Comparison of ENCODE assay signal across 13 mouse cellular contexts in the genomic region with DNA sequence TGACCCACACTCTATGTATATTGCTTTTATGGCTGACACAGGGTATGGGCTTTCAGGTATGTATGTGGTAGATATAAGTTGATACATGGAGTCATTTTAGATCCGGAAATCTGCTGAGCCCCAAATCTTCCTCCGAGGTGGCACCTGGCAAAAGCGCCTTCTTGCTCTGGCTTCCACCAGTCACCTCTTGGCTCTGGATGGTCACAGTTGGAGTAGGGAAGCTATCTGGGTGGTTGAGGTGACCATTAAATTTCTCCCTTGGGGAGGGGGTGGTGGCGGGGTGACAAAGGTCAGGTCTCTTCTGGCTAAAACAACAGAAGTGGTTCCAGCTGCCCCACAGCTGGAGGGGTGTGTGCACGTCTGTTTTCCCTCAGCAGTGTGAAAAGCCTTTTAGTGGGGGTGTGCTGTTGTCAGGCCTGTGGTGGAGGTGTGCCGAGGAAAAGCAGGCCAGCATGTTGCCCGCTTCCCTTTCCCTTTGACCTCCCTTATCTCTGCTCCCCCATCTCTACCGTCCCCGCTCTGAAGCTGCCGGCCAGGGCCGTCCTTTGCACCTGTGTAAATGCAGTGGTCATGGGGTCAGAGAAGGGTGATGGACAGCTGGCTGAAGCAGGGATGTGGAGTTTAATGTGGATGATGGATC.
DNase-seq lines count a peak whose midpoint lies in the region; ATAC-seq and TF ChIP-seq lines count a peak whose summit lies in the region.
"Had no signal": no experiment of that assay in that cellular context is flagged by ENCODE, and none has a peak within 500 bp of the region (broad histone marks: within the 10 kb centered on the region; RNA-seq: fewer than 3 reads in every experiment).

No protein-coding gene starts in this region.

- no peaks in the 10 kb centered on the region for H3K36me3 ChIP-seq in neural tube, embryonic 15.5 days
- H3K36me3 ChIP-seq in liver, embryonic 14.5 days (replicated peaks; ENCODE audit: control insufficient read depth, insufficient read depth, low read depth), result no peaks in the 10 kb centered on the region
- no peaks in the 10 kb centered on the region for H3K36me3 ChIP-seq in hindbrain, embryonic 11.5 days (ENCODE audit: control insufficient read depth, insufficient read depth, low read length)

- peak; percentile 42 for DNase-seq in neural tube, embryonic 10.5 days (ENCODE audit: extremely low spot score, low spot score)
- DNase-seq in forelimb bud, embryonic 11.5 days (ENCODE audit: low read depth, low spot score), result peak; percentile 40
- DNase-seq in liver, embryonic 14.5 days (ENCODE audit: low read depth in 3 of 3, low spot score in 3 of 3), result peak; percentile 15 to 20 (median 16)
- no peak for DNase-seq in adrenal gland, adult 2 months
- DNase-seq in thymus, adult 18-20 months, result no peak
- DNase-seq in hindbrain, embryonic 11.5 days (ENCODE audit: low spot score), result no peak
- DNase-seq: heart, postnatal 10 days; kidney, adult 9 months; layer of hippocampus, adult 9-11 months had no signal

- TF ChIP-seq EP300 in liver, embryonic 14.5 days (IDR thresholded peaks at IDR 0.05; ENCODE audit: low read depth), result no peak

- no peak overlapping the region for H3K4me3 ChIP-seq in neural tube, embryonic 15.5 days (replicated peaks)
- no peak overlapping the region for H3K4me3 ChIP-seq in liver, embryonic 14.5 days (ENCODE audit: insufficient read depth in 1 of 2, low read depth in 2 of 2, low read length in 2 of 2)
- H3K4me3 ChIP-seq in hindbrain, embryonic 11.5 days (ENCODE audit: low read depth, low read length), result no peak overlapping the region
- H3K4me3 ChIP-seq: erythroblast, embryonic 14.5 days had no signal

- 68% methylated on average over 11 of the region's 11 CpGs for WGBS in neural tube, embryonic 15.5 days
- 43% methylated on average over 11 of the region's 11 CpGs for WGBS in liver, embryonic 14.5 days (ENCODE audit: insufficient replicate concordance)
- 48% methylated on average over 11 of the region's 11 CpGs for WGBS in hindbrain, embryonic 11.5 days

- TF ChIP-seq CTCF in liver, embryonic 14.5 days (IDR thresholded peaks at IDR 0.05; ENCODE audit: low read depth), result no peak

- H3K4me1 ChIP-seq in neural tube, embryonic 15.5 days, result no peaks in the 10 kb centered on the region
- peaks cover 0 to 4% of the 10 kb centered on the region in 2 experiments; a peak in 2 of 4 replicates for H3K4me1 ChIP-seq in liver, embryonic 14.5 days (replicated peaks; ENCODE audit: control insufficient read depth in 2 of 2, insufficient read depth in 2 of 2, low read length in 1 of 2)
- 0 out of 2 replicates have a peak, but pooled peaks cover 3% of the 10 kb centered on the region for H3K4me1 ChIP-seq in hindbrain, embryonic 11.5 days (replicated peaks; ENCODE audit: control insufficient read depth, insufficient read depth, low read length)

- no peak overlapping the region for H3K27ac ChIP-seq in neural tube, embryonic 15.5 days (replicated peaks)
- H3K27ac ChIP-seq in liver, embryonic 14.5 days, result no peak overlapping the region
- H3K27ac ChIP-seq in hindbrain, embryonic 11.5 days (ENCODE audit: low read depth, low read length), result no peak overlapping the region
- H3K27ac ChIP-seq: hindbrain, postnatal 0 days had no signal

- no peak overlapping the region for H3K9ac ChIP-seq in neural tube, embryonic 15.5 days (replicated peaks)
- no peak overlapping the region for H3K9ac ChIP-seq in liver, embryonic 14.5 days (replicated peaks)
- H3K9ac ChIP-seq in hindbrain, embryonic 11.5 days (ENCODE audit: low read depth, low read length), result no peak overlapping the region

- ATAC-seq in neural tube, embryonic 15.5 days (ENCODE audit: low FRiP score), result no peak
- peak; percentile 82 for ATAC-seq in liver, embryonic 14.5 days (ENCODE audit: insufficient read depth)
- no peak for ATAC-seq in hindbrain, embryonic 11.5 days (ENCODE audit: low FRiP score)
- ATAC-seq: CD4-positive, CD25-positive, alpha-beta regulatory T cell, adult 4 months; hindbrain, postnatal 0 days had no signal

- H3K4me2 ChIP-seq in neural tube, embryonic 15.5 days, result no peak overlapping the region
- no peak overlapping the region for H3K4me2 ChIP-seq in liver, embryonic 14.5 days (ENCODE audit: low read depth)
- no peak overlapping the region for H3K4me2 ChIP-seq in hindbrain, embryonic 11.5 days (replicated peaks; ENCODE audit: low read depth, low read length)

- H3K27me3 ChIP-seq in neural tube, embryonic 15.5 days (replicated peaks), result no peaks in the 10 kb centered on the region
- no peaks in the 10 kb centered on the region for H3K27me3 ChIP-seq in liver, embryonic 14.5 days (ENCODE audit: control insufficient read depth, insufficient read depth, low read length)
- H3K27me3 ChIP-seq in hindbrain, embryonic 11.5 days (ENCODE audit: control insufficient read depth, insufficient read depth, low read length), result no peaks in the 10 kb centered on the region

- no peaks in the 10 kb centered on the region for H3K9me3 ChIP-seq in neural tube, embryonic 15.5 days (replicated peaks)
- no peaks in the 10 kb centered on the region for H3K9me3 ChIP-seq in liver, embryonic 14.5 days (ENCODE audit: control insufficient read depth, low read length)
- no peaks in the 10 kb centered on the region for H3K9me3 ChIP-seq in hindbrain, embryonic 11.5 days (ENCODE audit: control insufficient read depth, low read length)

Comparison
In these comparisons a context has a peak if more than half of its experiments do, and no peak if none do; other contexts are left out.
1. DNase-seq: peak in neural tube, embryonic 10.5 days (single experiment), forelimb bud, embryonic 11.5 days (single experiment) and liver, embryonic 14.5 days (3 of 3); none in adrenal gland, adult 2 months (single experiment), thymus, adult 18-20 months (0 of 2) and hindbrain, embryonic 11.5 days (single experiment).